Mouse (Mus musculus) ovary, postnatal 36 days (tissue): ENCODE measurements around the gene Marco.
A peak's percentile ranks its signal among the peaks of the same experiment; 100 is the strongest.

Experiments
- DNase-seq: peaks from one replicate; pipeline ENCODE4 v3.0.0; 2022; ENCODE audit warnings: low spot score, mixed read lengths

Gene Marco

DNA sequence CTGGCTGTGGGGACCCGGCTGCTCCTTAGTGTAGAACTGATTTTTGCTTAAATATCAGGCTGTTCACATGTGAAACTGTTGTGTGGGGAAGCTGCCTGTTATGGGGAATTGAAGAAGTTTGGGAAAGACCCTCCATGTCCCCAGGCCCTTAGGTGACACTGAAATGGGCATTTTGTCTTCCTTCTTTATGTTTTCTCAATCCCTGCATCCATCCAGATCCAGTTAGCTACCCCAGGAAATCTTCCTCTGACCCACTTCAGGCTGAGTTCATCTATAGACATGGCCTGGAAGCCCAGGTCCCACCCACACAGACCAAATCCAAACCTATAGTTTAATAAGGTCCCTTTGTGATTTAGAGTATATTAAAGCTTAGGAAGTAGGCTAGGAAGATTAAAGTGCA, at the start of gene Marco:
Marco (minus strand) TSS at position 101 of the 400 bp plus-strand sequence.
- no peak for DNase-seq

GRCm38 (mm10) chr1:120539506-120540029, 34.7 kb upstream of the Marco start:
- no peak for DNase-seq

- DNase-seq, result no peak
Measured at GRCm38 (mm10) chr1:120536998-120537397, 32.2 kb upstream of the Marco start.

GRCm38 (mm10) chr1:120535919-120536318, 31.1 kb upstream of the Marco start:
- DNase-seq, result no peak

- no peak for DNase-seq
Measured at GRCm38 (mm10) chr1:120532321-120532916, 27.6 kb upstream of the Marco start.

DNA sequence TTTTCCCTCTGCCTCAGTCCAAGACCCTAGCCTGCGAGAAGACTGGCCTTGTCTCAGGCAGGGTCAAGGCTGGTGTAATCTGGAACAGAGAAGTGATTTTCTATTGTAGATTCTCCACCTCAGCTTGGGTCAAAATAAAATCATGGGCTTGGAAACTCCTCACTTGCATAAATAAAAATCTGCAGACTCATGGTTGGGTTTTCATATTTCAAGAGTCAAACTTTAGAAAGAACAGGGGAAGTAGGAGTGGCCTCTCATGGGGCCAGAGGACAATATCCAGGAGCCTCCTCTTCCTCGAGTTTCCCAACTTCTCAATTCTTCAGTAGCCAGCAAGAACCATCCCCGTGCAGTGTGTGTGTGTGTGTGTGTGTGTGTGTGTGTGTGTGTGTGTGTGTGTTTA, 26.9 kb upstream of the Marco start:
- DNase-seq, result no peak

DNA sequence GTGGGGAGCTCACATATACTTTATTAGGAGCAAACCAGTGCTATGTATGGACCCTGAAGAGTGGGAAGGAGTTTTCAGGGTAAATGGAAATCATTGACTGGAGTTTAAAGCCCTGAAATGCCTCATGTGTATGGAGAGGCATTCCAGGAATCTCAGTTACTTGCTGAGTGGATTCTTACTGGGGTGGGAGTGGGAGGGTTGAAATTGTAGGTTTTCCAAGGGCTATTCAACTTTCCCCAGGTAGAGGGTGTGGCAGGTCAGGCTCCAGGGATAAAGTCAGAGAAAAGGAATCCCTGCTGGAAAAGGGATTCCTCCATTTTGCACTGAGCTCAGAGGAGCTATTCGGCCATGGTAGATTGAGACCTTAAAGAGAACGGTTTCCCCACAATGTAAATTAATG, 25.1 kb upstream of the Marco start:
- DNase-seq, result no peak

DNA sequence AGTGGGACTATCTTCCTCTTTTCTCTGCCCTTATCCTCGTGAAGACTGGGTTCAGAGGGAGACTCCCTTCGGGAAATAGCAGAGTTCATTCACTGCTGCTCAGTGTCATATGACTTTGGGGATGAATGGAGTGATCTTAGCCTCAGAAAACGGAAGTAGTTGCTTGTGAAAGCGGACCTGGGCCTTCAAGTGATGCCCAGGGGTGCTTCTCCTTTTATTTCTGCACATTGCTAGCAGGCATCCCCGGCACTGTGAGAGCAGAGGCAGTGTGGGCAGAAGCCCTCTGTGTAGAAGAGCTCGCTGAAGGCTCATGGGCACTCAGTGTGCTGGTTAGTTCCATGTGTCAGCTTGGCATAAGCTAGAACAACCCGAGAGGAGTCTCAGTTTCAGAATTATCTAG, 12.8 kb upstream of the Marco start:
- DNase-seq, result no peak

DNA sequence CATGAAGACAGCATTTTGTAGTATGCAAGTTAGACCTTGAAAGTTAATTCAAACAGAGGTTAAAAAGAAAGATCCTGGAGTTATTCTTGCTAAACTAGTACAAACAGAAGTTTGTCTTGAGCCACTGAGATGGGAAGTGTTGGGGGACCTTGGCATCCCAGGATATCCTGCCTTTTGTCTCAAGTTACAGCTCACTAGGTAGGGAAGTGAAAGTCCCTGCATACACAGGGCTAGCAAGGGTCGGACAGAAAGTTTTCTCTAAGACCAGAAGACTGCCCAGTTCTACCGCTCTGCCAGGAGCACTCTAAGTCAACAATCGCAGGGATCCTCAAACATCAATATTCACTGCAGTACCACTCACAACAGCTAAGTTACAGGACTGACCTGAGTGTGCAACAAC, 5.5 kb upstream of the Marco start:
- no peak for DNase-seq

- DNase-seq, result no peak
Measured at GRCm38 (mm10) chr1:120508976-120509375, 4.2 kb upstream of the Marco start.

DNA sequence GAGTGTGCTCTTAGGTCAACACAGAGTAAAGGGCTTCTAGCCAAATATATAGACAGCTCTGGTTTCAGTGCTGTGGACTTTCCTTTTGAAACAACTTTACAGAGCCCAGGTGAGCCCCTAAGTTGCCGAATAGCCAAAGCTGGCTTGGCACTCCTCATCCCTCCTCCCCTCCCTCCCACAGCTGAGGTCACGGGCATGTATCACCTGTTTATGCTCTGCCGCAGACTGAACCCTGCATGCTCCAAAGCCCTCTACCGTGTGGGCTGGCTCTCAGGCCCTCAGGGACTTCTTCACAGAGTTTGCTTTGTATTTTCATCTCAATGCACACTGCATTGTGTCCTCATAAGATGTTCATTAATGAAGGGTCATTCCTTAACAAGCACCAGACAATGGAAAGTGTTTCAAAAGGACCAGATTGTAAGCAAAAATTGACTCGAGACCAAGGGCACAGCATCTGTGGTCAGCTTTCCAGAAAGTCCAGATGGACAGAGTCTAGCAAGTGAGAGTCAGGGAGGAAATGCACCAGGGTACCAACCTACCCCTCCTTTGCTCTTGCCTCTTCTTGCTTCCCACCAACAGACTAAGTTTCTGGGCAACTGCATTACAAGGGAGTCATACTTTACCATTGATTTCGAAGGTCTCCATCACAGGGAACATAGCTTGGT, 646 bp downstream of the Marco start:
- no peak for DNase-seq

DNA sequence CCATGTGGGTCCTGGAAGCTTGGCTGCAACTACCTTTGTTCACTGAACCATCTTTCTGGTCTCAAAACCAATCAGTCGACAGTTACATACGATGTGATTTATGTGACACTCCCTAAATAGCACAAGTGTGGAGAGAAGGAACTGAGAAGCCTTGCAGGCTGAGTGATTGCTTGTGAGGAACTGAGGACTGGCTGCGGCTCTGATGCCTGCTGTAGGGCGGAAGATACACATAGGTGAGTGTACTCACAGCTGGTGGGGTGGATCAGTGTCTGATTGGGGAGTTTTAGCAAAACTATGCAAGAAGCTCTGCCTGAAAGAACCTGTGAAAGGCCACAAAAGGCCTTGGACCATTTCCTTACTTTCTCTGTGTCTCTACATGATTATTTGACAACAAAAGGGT, 3.3 kb downstream of the Marco start:
- no peak for DNase-seq

DNA sequence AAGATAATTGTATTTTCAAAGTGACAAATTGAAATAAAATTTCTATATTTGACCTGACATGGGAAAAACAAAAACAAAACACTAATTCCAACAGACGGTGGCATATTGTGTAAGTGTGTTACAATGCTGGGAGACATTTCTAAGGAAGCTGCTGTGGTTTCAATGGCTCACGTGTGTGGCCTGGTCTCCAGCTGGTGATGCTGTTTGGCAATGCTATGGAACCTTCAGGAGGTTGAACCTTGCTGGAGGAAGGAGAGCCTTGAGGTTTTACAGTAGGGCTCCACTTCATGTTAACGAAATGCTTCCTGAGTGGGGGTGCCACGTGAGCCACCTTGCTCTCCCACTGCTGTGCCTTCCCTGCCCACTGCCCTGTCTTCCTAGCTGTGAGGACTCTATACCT, 6.8 kb downstream of the Marco start:
- no peak for DNase-seq

GRCm38 (mm10) chr1:120480937-120481336, 23.9 kb downstream of the Marco start:
- no peak for DNase-seq

DNA sequence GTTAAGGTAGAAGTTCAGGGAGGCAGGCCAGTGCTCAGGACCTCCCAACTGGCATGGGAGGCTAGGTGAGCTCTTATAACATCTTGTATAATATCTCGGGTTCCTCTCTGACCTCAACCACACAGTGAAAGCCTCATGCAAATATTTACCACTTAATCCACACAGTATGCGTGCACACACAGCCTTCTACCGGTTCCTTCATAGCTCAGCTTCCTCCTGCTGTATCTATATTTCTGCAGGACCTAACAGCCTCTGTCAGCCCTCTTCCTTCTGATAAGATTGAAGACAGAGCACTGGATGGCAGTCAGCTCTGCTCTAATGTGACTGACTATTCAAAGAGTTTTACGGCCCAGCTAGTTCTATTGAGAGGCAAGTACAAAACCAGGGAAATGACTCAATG, 30.0 kb downstream of the Marco start:
- no peak for DNase-seq

- peak; percentile 49 for DNase-seq
Measured at GRCm38 (mm10) chr1:120468891-120469290, 35.9 kb downstream of the Marco start.

DNA sequence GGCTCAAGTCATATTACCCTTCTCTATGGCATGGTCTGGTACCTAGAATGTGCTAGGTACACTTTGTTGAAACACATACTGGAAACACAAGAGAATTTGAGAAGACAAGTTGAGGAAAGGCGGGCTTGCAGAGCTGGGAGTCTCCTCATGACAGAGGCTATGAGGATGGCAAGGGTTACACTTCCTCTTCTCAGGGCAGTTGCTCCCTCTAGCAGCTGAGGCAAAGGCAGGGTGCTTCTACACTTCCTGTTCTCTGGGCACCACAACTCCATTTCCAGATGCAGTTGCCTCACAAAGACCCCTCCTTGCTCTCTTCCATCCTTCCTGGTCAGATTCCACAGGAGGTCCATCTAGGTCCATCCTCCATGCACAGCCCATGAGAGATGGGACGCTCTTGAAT, 37.5 kb downstream of the Marco start:
- no peak for DNase-seq

DNA sequence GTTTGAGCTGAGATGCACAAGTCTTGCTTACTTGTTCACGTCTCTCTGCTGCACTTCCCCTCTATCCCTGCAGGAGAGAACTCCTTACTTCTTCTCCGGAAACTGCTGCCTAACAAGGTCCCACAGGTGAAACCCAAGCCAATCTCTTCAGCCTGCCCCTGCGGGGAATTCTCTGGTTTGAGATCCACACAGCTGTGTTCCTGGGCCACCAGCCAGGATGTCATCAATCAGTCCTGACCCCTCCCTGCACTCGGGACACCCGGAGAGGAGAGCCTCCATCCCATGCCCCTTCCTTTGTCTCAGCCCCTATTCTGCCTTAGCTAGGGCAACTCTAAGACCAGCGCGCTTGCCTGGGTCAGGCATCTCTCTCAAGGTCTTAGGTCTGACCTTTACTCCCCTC, 38.1 kb downstream of the Marco start:
- DNase-seq, result no peak

- no peak for DNase-seq
Measured at GRCm38 (mm10) chr1:120459032-120459431, 45.8 kb downstream of the Marco start.

DNA sequence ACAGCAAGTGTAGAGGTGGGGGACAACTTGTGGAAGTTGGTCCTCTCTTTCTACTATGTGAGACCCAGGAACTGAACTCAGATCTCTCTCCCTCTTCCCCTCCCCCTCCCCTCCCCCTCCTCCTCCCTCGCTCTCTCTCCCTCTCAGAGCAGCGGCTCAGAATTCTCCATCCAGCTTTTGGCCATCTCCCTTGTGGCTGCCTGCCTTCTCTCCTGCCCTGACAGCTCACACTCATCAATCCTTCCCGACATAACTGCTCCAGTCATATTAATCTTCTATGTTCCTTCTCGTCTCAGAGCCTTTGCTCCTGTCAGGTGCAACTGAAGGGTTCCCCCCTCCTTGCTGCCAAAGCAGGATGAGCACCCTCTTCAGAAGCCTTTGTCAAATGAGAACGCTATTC, 46.3 kb downstream of the Marco start:
- no peak for DNase-seq

DNA sequence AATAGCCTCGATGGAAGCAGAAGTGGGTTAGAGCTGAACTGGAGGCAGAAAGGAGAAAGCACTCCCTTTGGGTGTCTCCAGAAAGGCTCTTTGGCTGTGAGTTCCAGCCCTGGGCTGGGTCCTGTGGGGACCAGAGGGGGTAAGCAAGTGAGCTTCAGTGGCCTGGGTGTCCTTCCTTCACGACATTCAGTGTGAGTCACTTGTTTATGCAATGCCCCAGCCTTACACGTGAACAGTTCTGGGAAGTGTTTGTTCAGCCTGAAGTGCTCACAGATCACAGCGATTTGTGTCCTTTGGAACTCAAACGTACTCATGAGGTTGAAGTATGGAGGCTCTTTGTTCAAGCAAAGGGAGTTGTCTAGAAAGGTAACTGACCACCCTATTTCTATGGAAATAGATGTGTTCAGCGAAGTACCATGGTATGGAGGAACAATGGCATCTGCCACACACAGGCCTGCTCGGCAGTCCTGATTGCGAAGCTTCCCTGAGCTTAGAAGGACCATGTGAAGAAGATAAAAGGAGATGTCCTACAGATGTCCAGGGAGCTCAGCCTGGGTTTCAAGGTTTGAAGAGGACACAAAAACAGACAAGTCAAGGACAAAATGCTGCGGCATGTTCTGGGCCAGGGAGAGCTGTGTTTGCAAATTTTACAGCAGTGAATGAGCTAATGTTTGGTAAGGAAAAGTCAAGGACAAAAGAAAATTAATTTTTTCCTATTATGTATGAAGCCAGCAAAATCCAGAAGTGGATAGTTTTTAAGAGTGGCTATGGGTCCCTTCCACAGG, 53.1 kb downstream of the Marco start:
- DNase-seq, result no peak

GRCm38 (mm10) chr1:120449662-120450061, 55.2 kb downstream of the Marco start:
- no peak for DNase-seq

DNA sequence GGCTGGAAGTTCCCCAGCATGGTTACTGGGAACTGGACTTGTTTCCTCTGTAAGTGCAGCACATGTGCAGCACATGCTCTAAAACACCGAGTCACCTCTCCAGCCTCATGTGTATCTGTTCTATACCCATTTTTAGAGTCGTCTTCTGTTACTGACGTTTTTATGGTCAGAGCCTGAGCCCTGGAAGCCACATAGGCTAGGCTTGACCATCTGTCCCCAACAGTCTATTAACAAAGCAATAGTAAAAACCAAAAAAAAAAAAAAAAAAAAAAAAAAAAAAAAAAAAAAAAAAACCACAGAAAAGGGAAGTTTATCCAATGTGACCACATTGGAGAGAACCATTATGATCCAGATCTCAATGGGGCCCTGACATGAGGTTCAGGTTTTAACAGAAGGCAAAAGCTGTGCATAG, 61.6 kb downstream of the Marco start:
- no peak for DNase-seq
